Mouse (Mus musculus): ENCODE results near the gene Hist1h4d. TPM values are rescaled to one million over a fixed set of nuclear protein-coding genes. Genes with fewer than 3 reads are reported as not detected.

Hist1h4d gene
- total RNA-seq, 2 experiments from 2014 or later = 167 to 189 TPM

GRCm38 (mm10) chr13:23621532-23622174 lies 40.3 kb downstream of the Hist1h4d start:
- DNase-seq = peak in 1 of 2 experiments; percentile 78
- intact Hi-C loops (cut with DNase I) = loop anchor here (1.0 to 5.0 kb wide), 5 partner anchors 34 to 116 kb away; partner anchors contain the start of genes Hist1h1c, Hist1h2ad, Hist1h2bc and Hist1h2bf

- intact Hi-C loops (cut with DNase I) = loop anchor here (1.0 to 5.0 kb wide), 4 partner anchors 35 to 115 kb away; partner anchors contain the start of genes Hist1h1c, Hist1h2bc and Hist1h4c
- peak; percentile 94 to 95 for DNase-seq
These were observed 40.8 kb downstream of the Hist1h4d start, which contains the start of gene Hist1h1e for GRCm38 (mm10) chr13:23622175-23622671. TSS of gene Hist1h1e (minus strand) at chr13:23622558.

- intact Hi-C loops (cut with DNase I) = loop anchor here (1.0 to 5.0 kb wide), 4 partner anchors 36 to 114 kb away; partner anchors contain the start of genes Hist1h1c, Hist1h2bc and Hist1h4c
- peak; percentile 17 to 43 for DNase-seq
These were observed 41.6 kb downstream of the Hist1h4d start for GRCm38 (mm10) chr13:23622861-23623450.

- DNase-seq = peak in 1 of 2 experiments; percentile 20
- intact Hi-C loops (cut with DNase I) = loop anchor here (2.0 kb wide), 1 partner anchor 66 kb away; no protein-coding TSS in a partner anchor
These were observed 49.3 kb downstream of the Hist1h4d start for GRCm38 (mm10) chr13:23630653-23631052.

Small RNAs within 50 kb of the gene (microRNA-seq; reads per million reads assigned to microRNA genes)
- gene Gm44297 (0.24 to 0.35 reads per million in 2 experiments), gene Gm44359 (0 reads per million in 2 experiments), gene Gm44394 (0 reads per million in 2 experiments)

Other genes starting within 250 kb of the Hist1h4d start
- 10 to 100 TPM; 18.9 to 21.7 TPM for gene Zfp322a, start 212.4 kb upstream of the Hist1h4d start, total RNA-seq (2021)
- 1 to 10 TPM; 5.3 to 5.6 TPM for gene Abt1, start 157.7 kb upstream of the Hist1h4d start, total RNA-seq (2021)
- gene Btn1a1, start 115.7 kb upstream of the Hist1h4d start, total RNA-seq (2021) = not detected
- gene Btn2a2, start 92.7 kb upstream of the Hist1h4d start, total RNA-seq (2021) = not detected
- 100 to 1,000 TPM; 743 to 812 TPM for gene Hist1h4h, start 50.5 kb upstream of the Hist1h4d start, total RNA-seq (2021)
- gene Hist1h2af, start 47.7 kb upstream of the Hist1h4d start, total RNA-seq (2021) = 100 to 1,000 TPM; 171 to 245 TPM
- 10 to 100 TPM; 45.9 to 66.2 TPM for gene Hist1h3g, start 46.2 kb upstream of the Hist1h4d start, total RNA-seq (2021)
- 10 to 100 TPM in 1 of 2 experiments, 1 to 10 TPM in 1; 9.2 to 11.2 TPM for gene Hist1h2bh, start 38.2 kb upstream of the Hist1h4d start, total RNA-seq (2021)
- gene Hist1h3f, start 37.5 kb upstream of the Hist1h4d start, total RNA-seq (2021) = 10 to 100 TPM; 52.6 to 63.4 TPM
- gene Hist1h4f, start 29.9 kb upstream of the Hist1h4d start, total RNA-seq (2021) = 100 to 1,000 TPM; 308 to 354 TPM
- gene Hist1h1d, start 28.3 kb upstream of the Hist1h4d start, total RNA-seq (2021) = 10 to 100 TPM; 16.9 to 20.1 TPM
- gene Hist1h3e, start 19.2 kb upstream of the Hist1h4d start, total RNA-seq (2021) = 100 to 1,000 TPM; 125 to 161 TPM
- 10 to 100 TPM; 38.7 to 42.6 TPM for gene Hist1h2ae, start 10.4 kb upstream of the Hist1h4d start, total RNA-seq (2021)
- gene Hist1h2bg, start 10.2 kb upstream of the Hist1h4d start, total RNA-seq (2021) = 100 to 1,000 TPM; 285 to 300 TPM
- gene Hist1h2bf, start 7.4 kb upstream of the Hist1h4d start, total RNA-seq (2021) = 100 to 1,000 TPM; 116 to 129 TPM
- 10 to 100 TPM; 32.3 to 37.7 TPM for gene Hist1h2ad, start 7.2 kb upstream of the Hist1h4d start, total RNA-seq (2021)
- 10 to 100 TPM; 26.2 to 30.6 TPM for gene Hist1h3d, start 5.8 kb upstream of the Hist1h4d start, total RNA-seq (2021)
- 10 to 100 TPM; 18.8 to 19.8 TPM for gene Hist1h2be, start 39.5 kb downstream of the Hist1h4d start, total RNA-seq (2021)
- 100 to 1,000 TPM; 138 to 168 TPM for gene Hist1h1e, start 41.0 kb downstream of the Hist1h4d start, total RNA-seq (2021)
- gene Hist1h2ac, start 102.3 kb downstream of the Hist1h4d start, total RNA-seq (2021) = 1 to 10 TPM; 5.1 to 6.2 TPM
- gene Hist1h2bc, start 102.6 kb downstream of the Hist1h4d start, total RNA-seq (2021) = 10 to 100 TPM; 50.8 to 51.3 TPM
- gene Hist1h1t, start 114.2 kb downstream of the Hist1h4d start, total RNA-seq (2021) = under 1 TPM; 0.29 to 0.67 TPM
- gene Hist1h4c, start 116.9 kb downstream of the Hist1h4d start, total RNA-seq (2021) = 100 to 1,000 TPM; 105 to 116 TPM
- gene Hfe, start 129.3 kb downstream of the Hist1h4d start, total RNA-seq (2021) = 10 to 100 TPM; 26.7 to 32.4 TPM
- 100 to 1,000 TPM; 299 to 383 TPM for gene Hist1h1c, start 157.2 kb downstream of the Hist1h4d start, total RNA-seq (2021)
- 100 to 1,000 TPM in 1 of 2 experiments, 10 to 100 TPM in 1; 84.0 to 101 TPM for gene Hist1h3c, start 164.0 kb downstream of the Hist1h4d start, total RNA-seq (2021)
- 100 to 1,000 TPM; 105 to 106 TPM for gene Hist1h2bb, start 165.1 kb downstream of the Hist1h4d start, total RNA-seq (2021)
- 100 to 1,000 TPM; 166 to 169 TPM for gene Hist1h2ab, start 169.5 kb downstream of the Hist1h4d start, total RNA-seq (2021)
- 100 to 1,000 TPM; 221 to 266 TPM for gene Hist1h3b, start 170.7 kb downstream of the Hist1h4d start, total RNA-seq (2021)
- gene Hist1h4b, start 175.4 kb downstream of the Hist1h4d start, total RNA-seq (2021) = 100 to 1,000 TPM; 130 to 151 TPM
- gene Hist1h4a, start 179.6 kb downstream of the Hist1h4d start, total RNA-seq (2021) = 100 to 1,000 TPM; 162 to 177 TPM
- 100 to 1,000 TPM; 160 to 202 TPM for gene Hist1h3a, start 180.8 kb downstream of the Hist1h4d start, total RNA-seq (2021)
- 100 to 1,000 TPM; 109 to 127 TPM for gene Hist1h1a, start 182.1 kb downstream of the Hist1h4d start, total RNA-seq (2021)
- gene Trim38, start 188.3 kb downstream of the Hist1h4d start, total RNA-seq (2021) = not detected
- gene Slc17a2, start 225.4 kb downstream of the Hist1h4d start, total RNA-seq (2021) = not detected